In genomic region chr6:146326631-146327030, GRCm38 (mm10) we compare ENCODE assay signal across 30 mouse cellular contexts.
"Had no signal": no experiment of that assay in that cellular context is flagged by ENCODE, and none has a peak within 500 bp of the region (broad histone marks: within the 10 kb centered on the region; RNA-seq: fewer than 3 reads in every experiment).

No protein-coding gene starts in this region.

- H3K4me3 ChIP-seq: heart, embryonic 12.5 days; heart, embryonic 13.5 days; heart, embryonic 15.5 days; hindbrain, embryonic 10.5 days; hindbrain, embryonic 12.5 days; hindbrain, embryonic 13.5 days; hindbrain, embryonic 15.5 days; intestine, embryonic 15.5 days; kidney, embryonic 15.5 days; layer of hippocampus, adult 2 months; left cerebral cortex, adult 2 months had no signal

- H3K27ac ChIP-seq: heart, embryonic 13.5 days; heart, embryonic 15.5 days; hindbrain, embryonic 10.5 days; hindbrain, embryonic 12.5 days; hindbrain, embryonic 13.5 days; hindbrain, embryonic 14.5 days; hindbrain, embryonic 15.5 days; hindbrain, postnatal 0 days; intestine, embryonic 15.5 days; kidney, embryonic 15.5 days; kidney, postnatal 0 days; layer of hippocampus, adult 2 months; left cerebral cortex, adult 2 months had no signal

- DNase-seq: heart, postnatal 10 days; heart, postnatal 14 days; heart, postnatal 36 days; heart, postnatal 4 days; kidney, adult 11 months; kidney, adult 18-20 months; kidney, adult 2 months; kidney, adult 8-10 months; kidney, adult 9 months; kidney, postnatal 10 days; kidney, postnatal 14 days; kidney, postnatal 25 days; kidney, postnatal 36 days; kidney, postnatal 4 days; layer of hippocampus, adult 9-11 months; layer of hippocampus, postnatal 36 days had no signal
